Mouse (Mus musculus) cerebellum, adult 2 months (tissue): ENCODE results near the gene Pxylp1.

ENCODE experiments used
- CTCF ChIP-seq: fragments of 200-500 bp; IDR thresholded peaks from 2 replicates; pipeline ENCODE4 v1.5.1; 2011; ENCODE audit warnings: low read depth, mild to moderate bottlenecking, control low read depth, low read length, moderate library complexity, borderline replicate concordance; ENCODE audit not compliant: insufficient read depth
- POLR2A ChIP-seq: fragments of 200-500 bp; IDR thresholded peaks from 2 replicates; pipeline ENCODE4 v1.6.1; 2011; ENCODE audit warnings: low read length, control low read depth, borderline replicate concordance; ENCODE audit not compliant: insufficient read depth

GRCm38 (mm10) chr9:96866196-96866595, 26.3 kb downstream of the Pxylp1 start:
- TF ChIP-seq CTCF (no peak), POLR2A (no peak)
